Mouse (Mus musculus) ovary, postnatal 36 days (tissue): ENCODE data around the gene Hoxc4.

Experiments
- DNase-seq: peaks from one replicate; pipeline ENCODE4 v3.0.0; 2022; ENCODE audit warnings: low spot score, mixed read lengths

The Hoxc4 gene

GRCm38 (mm10) chr15:103038701-103039480 lies 20.2 kb downstream of the Hoxc4 start:
- no peak for DNase-seq

DNA sequence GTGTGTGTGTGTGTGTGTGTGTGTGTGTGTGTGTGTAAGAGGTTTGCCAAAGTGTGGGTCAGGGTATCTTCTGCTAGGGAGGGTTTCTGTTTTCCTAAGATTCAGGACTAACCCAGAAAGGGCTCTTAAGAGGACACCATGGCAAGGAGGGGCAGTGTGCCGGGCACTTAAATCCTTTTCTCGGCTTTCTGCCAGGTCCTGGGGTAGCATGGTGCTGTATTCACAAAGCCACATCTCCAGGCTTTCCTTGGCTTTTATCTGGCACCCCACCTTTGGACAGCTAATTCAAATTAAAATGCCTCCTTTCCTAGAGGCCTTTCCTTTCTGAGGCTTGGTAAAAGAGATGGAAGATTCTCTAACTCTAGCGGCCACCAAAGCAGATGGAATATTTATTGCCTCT lies 20.9 kb downstream of the Hoxc4 start:
- no peak for DNase-seq

- DNase-seq = no peak
Measured at GRCm38 (mm10) chr15:103040601-103041000, 21.9 kb downstream of the Hoxc4 start.

DNA sequence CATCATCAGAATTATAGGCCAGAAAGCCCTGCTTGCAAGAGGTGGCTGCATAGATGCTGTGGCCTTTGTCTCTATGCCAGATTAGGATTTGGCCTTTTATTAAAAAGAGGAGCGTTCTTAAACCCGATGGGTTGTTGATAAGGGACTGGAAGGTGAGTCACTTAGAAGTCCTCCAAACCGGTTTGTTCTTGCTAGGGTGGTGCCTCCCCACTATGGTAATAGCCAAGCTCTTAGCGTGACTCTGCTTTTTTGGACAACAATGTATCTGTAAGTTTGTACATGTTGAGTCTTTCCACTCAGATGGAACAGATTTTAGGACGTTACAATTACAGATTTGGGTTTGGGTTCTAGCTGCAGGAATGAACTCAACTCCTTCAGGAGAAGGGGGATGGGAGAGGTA lies 22.9 kb downstream of the Hoxc4 start:
- DNase-seq = no peak

DNA sequence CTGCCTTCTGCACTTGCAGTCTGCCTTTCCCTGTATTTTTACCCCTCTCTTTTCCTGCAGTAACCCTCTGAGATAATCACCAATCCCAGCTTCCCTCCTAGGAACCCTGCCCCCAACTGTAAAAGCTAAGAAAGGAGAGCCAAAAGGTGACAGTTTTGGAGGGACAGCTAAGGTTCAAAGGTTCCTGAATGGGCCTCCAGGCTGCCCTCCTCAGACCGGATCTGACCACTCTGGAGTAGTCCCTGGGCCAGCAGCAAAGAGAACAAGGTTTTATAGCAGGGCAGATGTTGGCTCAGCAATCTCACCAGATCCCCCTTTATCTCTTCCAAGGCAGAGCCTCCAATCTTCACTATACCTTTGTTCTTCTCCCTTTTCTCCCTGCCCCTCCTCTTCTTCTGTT lies 23.5 kb downstream of the Hoxc4 start:
- no peak for DNase-seq

DNA sequence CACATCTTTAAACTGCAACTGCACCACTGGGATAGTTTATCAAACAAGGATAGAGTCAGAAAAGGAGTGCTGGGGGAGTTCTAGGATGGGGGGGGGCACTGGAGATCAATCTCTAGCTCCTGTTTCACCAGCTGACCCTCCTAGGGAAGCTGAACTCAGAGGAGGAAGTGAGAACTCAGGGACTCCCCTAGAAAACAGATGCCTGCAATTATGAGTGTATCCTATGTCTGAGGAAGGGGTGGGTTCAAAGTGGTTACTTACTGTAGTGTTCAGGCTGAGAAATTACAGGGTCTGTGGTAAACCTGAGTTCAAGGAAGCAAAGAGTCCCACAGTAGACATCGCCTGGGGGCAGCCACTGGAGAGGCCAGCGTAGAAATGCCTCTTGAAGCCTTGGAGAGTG lies 32.9 kb downstream of the Hoxc4 start:
- no peak for DNase-seq

GRCm38 (mm10) chr15:103053210-103053609 lies 34.5 kb downstream of the Hoxc4 start:
- no peak for DNase-seq

DNA sequence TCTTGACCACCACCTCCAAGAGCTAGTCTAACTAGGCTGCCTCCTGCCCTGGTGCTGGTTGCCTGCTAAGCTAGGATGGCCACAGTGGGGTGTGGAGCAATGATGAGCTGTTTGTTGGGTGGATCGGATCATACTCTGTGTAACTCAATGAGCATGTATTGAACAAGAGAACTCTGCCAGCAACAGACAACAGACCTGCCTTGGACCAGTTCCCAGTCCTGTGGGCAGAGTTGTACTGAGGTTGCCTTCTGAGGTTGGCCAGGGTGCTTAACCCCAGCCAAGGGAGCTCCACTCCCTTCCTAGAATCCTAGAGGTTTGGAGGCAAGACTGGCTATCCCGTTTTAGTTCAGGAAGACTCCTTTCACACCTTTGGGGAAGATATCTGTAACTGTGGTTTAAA lies 37.7 kb downstream of the Hoxc4 start:
- no peak for DNase-seq

DNA sequence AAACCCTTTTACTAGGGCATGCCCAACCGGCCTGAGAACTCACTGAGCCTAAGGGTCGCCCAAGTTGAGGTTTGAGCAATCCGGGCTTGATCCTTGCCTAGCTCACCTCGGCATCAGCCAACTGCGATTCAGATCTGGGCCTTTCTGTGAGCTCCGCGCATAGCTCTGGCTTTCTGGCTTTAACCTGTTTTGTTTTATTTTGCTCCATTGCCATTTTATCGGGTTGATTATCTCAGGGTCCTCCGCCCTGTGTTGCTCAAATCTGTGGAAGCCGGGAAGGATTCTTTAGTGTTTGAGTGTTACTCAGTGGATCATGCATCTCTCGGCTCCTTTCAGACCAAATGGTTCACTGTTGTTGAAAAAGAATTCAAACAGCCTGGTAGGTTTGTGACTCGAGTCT lies 40.0 kb downstream of the Hoxc4 start:
- DNase-seq = no peak

GRCm38 (mm10) chr15:103059393-103059992 lies 40.8 kb downstream of the Hoxc4 start:
- peak; percentile 25 for DNase-seq

DNA sequence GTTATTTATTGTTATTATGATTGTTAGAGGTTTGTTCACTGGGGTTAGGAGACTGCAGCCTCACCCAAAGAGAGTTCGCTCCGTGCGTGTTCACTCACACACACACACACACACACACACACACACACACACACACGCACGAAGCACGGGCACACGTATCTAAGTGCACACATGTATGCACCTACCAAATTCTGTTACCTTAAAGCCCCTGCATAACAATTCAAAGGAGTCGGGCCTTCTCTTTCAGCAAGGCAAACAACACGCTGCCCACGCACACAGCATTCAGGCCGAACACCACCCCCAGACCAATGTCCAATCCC lies 41.2 kb downstream of the Hoxc4 start:
- DNase-seq = no peak

DNA sequence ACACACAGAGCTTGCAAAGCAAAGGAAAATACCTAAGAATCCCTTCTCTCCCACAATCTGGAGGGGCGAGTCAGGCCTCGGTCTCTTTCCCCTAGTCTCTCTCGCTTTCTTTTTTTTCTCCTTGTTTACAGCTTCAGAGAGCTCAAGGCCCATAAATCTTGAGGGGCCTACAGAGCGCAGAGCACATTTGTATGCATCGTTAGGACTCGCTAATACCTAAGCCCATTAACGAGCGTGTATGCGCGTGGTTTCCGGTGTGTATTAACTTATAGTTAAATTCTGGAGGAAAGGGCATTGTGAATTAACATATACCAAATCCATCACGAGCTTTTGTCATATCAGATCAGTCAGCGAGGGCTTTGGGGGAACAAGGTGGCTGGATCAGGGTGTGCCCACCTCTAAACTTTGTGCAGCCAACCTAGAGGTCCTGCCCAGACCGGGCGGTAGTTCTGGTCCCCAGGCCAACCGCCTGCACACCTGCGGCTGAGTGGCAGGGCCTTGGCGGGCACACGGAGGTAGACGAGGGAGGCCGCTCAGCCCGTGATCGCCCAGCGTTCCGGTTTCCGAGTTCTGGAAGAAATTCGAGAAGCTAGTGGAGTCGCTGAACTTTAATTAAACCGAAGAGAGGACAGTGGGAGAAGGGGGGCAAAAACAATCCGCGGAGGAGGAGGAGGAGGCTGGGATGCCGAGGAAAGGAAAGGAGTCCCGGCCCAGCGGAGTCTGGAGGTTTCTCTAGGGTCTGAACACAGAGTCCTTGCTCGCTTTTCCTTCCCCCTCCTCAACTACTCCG lies 41.8 kb downstream of the Hoxc4 start:
- DNase-seq = peak; percentile 59

GRCm38 (mm10) chr15:103061131-103061825 lies 42.5 kb downstream of the Hoxc4 start:
- peak; percentile 71 for DNase-seq

DNA sequence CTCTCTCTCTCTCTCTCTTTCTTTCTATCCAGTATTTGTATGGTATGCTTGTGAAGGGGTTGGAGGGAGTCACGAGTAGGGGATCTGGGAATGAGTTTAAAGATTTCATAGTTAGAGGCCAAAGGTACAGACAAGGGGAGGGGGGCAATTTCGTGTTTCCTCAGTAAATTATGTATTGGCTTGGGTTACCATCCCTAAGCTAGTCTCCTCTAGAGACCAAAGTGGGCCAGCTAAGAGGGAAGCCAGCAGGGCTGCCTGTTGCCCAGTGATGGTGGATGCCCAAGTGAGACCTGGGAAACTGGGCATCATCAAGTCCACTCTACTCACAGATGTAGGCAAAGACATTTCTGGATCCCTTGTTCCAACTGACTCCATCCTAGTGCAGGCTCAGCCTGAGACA lies 43.3 kb downstream of the Hoxc4 start:
- no peak for DNase-seq

DNA sequence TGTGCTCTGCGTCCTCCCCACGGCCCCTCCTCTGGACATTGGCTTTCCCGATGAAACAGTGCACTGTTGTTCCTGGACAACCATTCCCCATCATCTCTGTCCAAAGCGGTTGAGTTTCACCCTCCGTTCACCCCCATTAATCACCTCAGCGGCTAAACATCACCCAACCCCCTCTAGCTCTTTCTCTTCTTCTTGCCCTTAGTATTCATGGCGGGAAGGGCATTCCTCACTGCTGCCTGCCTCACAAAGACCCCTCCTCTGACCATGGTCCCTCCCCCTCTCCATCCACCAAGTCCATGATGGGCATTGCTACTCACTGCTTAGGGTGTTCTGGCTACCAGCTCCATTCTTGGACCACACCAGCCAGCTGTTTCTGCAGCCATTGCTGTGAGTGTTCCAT lies 46.9 kb downstream of the Hoxc4 start:
- DNase-seq = no peak

- no peak for DNase-seq
Measured at GRCm38 (mm10) chr15:103067701-103068100, 49.0 kb downstream of the Hoxc4 start.

- peak; percentile 45 for DNase-seq
Measured at GRCm38 (mm10) chr15:103069173-103069572, 50.4 kb downstream of the Hoxc4 start.

DNA sequence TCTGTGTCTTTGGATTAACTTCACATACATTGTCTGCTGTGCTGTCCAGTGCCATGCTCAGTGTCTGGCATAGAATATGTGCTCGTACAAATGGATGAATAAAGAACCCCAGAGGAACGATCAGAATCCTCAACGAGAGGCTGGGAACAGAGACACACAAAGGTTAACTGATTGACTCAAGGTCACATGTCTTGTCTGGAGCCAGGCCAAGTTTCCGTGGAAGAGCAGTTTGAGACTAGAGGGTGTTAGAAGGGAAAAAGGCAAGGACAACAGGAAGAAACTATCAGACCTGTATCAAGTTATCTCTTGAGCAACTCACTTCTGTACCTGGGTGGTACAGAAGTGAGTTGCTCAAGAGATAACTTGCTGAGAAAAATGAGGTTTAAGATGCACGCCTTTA lies 52.5 kb downstream of the Hoxc4 start:
- no peak for DNase-seq

DNA sequence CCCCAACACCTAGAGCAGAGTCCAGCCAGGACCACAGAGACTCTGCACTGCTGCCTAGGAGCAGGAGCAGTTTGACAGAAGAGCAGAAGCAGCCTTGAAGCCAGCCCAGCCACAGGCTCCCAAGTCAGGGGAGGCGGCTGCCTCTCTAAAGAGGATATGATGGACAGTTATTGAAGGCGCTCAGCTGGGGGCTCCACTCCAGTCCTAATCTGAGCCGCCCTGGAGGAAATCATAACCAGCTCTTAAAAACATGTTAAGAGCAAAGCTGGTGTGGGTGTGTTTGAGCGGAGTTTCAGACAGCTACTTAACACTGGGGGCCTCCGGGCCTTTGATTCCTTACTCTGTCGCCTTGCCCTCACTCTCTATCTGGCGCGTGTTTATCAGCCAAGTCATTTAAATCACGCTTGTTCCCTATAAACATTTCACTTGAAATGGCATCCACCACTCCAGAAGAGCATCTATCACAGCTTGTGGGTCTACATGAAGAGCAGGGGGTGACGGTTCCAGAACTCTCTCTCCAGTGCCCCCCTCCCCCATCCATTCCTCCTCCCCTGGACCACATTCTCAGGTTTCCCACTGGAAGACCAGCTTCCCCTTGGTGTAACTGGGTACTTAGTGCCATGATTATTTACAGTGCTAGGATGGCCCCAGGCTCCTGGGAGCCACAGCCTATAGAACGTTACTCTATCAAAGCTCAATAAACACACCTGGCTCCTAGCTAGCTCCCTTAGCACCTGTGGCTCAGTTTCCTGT lies 56.1 kb downstream of the Hoxc4 start:
- DNase-seq = no peak

- DNase-seq = no peak
Measured at GRCm38 (mm10) chr15:103077673-103078072, 58.9 kb downstream of the Hoxc4 start.

DNA sequence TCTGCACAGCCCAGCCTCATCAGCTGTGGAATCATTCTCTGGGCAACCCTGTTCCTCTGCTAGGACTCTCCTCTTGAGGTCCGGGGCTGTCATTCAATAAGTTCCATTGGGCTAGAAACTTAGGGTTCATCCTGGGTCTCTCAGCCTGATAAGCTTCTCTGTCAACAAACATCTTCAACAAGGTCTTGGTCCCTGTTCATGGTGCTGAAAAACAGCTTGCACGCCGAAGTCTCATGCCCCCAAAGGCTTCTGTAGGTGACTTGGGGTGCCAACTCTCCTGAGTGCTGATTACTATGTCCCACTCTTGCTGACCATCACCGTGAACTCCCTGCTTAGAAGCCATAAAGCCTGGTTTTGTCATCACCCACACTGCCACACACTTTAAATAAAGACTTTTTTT lies 63.9 kb downstream of the Hoxc4 start:
- DNase-seq = no peak

DNA sequence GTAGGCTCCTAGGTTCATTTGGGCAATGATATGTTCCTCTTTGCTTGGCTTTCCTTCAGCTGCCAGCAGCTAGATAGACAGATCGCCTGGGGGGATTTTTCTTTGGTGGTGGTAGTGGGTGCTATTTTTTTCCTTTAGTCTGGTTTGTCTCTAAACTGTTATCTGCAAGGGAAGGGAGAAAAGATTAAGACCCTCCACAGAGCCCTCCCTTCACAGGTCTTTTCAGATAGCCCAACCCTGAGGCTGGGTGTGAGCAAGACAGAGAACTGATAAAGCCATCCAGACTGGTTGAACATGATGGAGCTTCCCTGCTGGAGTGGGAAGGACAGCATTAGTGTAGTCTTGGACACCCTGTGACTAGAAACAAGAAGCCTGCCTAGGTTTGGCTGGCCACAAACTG lies 64.9 kb downstream of the Hoxc4 start:
- no peak for DNase-seq
